Mouse (Mus musculus): Measurements from ENCODE around the gene Ptn. TPM values are rescaled to one million over a fixed set of nuclear protein-coding genes. Genes with fewer than 3 reads are reported as not detected.

The Ptn gene
- polyA plus RNA-seq (2015; fragmentation: Nextera tagmentation; extraction: Ambion mirVana) = 622 and 732 TPM in 2 replicates

GRCm38 (mm10) chr6:36809747-36810285, at the start of gene Ptn:
Ptn (minus strand) TSS chr6:36810220.
- Histone ChIP-seq H3K4me3 (peak within 1 kb of the TSS; percentile 74), H3K9ac (peak within 1 kb of the TSS; percentile 92), H3K4me1 (replicated peaks) (peaks cover 55% of the 10 kb centered on the region), H3K36me3 (peaks cover 9% of the 10 kb centered on the region), H3K9me3 (no peaks in the 10 kb centered on the region), H3K27me3 (no peaks in the 10 kb centered on the region), H3K27ac (replicated peaks) (peak within 1 kb of the TSS; percentile 92), H3K4me2 (peak within 1 kb of the TSS; percentile 65)
- ATAC-seq (ENCODE audit: low read depth) = peak; percentile 84
- under 1% methylated on average over 15 of the region's 15 CpGs for WGBS

GRCm38 (mm10) chr6:36858258-36859041, 48.4 kb upstream of the Ptn start:
- Histone ChIP-seq H3K4me1 (replicated peaks) (peaks cover 23% of the 10 kb centered on the region), H3K27me3 (no peaks in the 10 kb centered on the region), H3K4me2 (no peak overlapping the region), H3K9me3 (no peaks in the 10 kb centered on the region), H3K27ac (replicated peaks) (peak overlapping the region; percentile 71), H3K4me3 (no peak overlapping the region), H3K36me3 (no peaks in the 10 kb centered on the region), H3K9ac (no peak overlapping the region)
- ATAC-seq (ENCODE audit: low read depth) = peak; percentile 68
- 20% methylated on average over 3 of the region's 3 CpGs for WGBS

GRCm38 (mm10) chr6:36857627-36858257, 47.7 kb upstream of the Ptn start:
- H3K36me3 ChIP-seq = no peaks in the 10 kb centered on the region
- ATAC-seq (ENCODE audit: low read depth) = peak; percentile 85
- no peaks in the 10 kb centered on the region for H3K9me3 ChIP-seq
- no peak overlapping the region for H3K4me2 ChIP-seq
- peaks cover 23% of the 10 kb centered on the region for H3K4me1 ChIP-seq (replicated peaks)
- H3K9ac ChIP-seq = no peak overlapping the region
- WGBS = 12% methylated on average over 6 of the region's 6 CpGs
- H3K4me3 ChIP-seq = no peak overlapping the region
- peak overlapping the region; percentile 71 for H3K27ac ChIP-seq (replicated peaks)
- no peaks in the 10 kb centered on the region for H3K27me3 ChIP-seq

GRCm38 (mm10) chr6:36850422-36851129, 40.6 kb upstream of the Ptn start:
- Histone ChIP-seq H3K36me3 (peaks cover 8% of the 10 kb centered on the region; the same call in 1 of the 2 replicates), H3K27ac (replicated peaks) (peak overlapping the region; percentile 62), H3K9me3 (no peaks in the 10 kb centered on the region), H3K4me2 (no peak overlapping the region), H3K4me1 (replicated peaks) (peaks cover 7% of the 10 kb centered on the region), H3K27me3 (no peaks in the 10 kb centered on the region), H3K4me3 (no peak overlapping the region), H3K9ac (no peak overlapping the region)
- 49% methylated on average over 7 of the region's 7 CpGs for WGBS
- peak; percentile 96 for ATAC-seq (ENCODE audit: low read depth)

- 79% methylated on average over 1 of the region's 1 CpGs for WGBS
- Histone ChIP-seq H3K9me3 (no peaks in the 10 kb centered on the region), H3K9ac (no peak overlapping the region), H3K27ac (replicated peaks) (no peak overlapping the region), H3K4me3 (no peak overlapping the region), H3K4me1 (replicated peaks) (peaks cover 10% of the 10 kb centered on the region), H3K27me3 (no peaks in the 10 kb centered on the region), H3K4me2 (no peak overlapping the region), H3K36me3 (peaks cover 8% of the 10 kb centered on the region; the same call in 1 of the 2 replicates)
- no peak for ATAC-seq (ENCODE audit: low read depth)
Measured at GRCm38 (mm10) chr6:36845288-36845687, 35.3 kb upstream of the Ptn start.

- no peak overlapping the region for H3K4me2 ChIP-seq
- peaks cover 8% of the 10 kb centered on the region; the same call in 1 of the 2 replicates for H3K36me3 ChIP-seq
- peaks cover 7% of the 10 kb centered on the region for H3K4me1 ChIP-seq (replicated peaks)
- no peak for ATAC-seq (ENCODE audit: low read depth)
- no peaks in the 10 kb centered on the region for H3K27me3 ChIP-seq
- 70% methylated on average over 6 of the region's 6 CpGs for WGBS
- H3K27ac ChIP-seq (replicated peaks) = no peak overlapping the region
- H3K9ac ChIP-seq = no peak overlapping the region
- H3K4me3 ChIP-seq = no peak overlapping the region
- no peaks in the 10 kb centered on the region for H3K9me3 ChIP-seq
Measured at GRCm38 (mm10) chr6:36844258-36844657, 34.2 kb upstream of the Ptn start.

GRCm38 (mm10) chr6:36843031-36843488, 33.0 kb upstream of the Ptn start:
- Histone ChIP-seq H3K9me3 (no peaks in the 10 kb centered on the region), H3K27ac (replicated peaks) (no peak overlapping the region), H3K9ac (no peak overlapping the region), H3K4me2 (no peak overlapping the region), H3K27me3 (no peaks in the 10 kb centered on the region), H3K4me1 (replicated peaks) (peaks cover 7% of the 10 kb centered on the region), H3K4me3 (no peak overlapping the region), H3K36me3 (peaks cover 8% of the 10 kb centered on the region; the same call in 1 of the 2 replicates)
- WGBS = 73% methylated on average over 3 of the region's 3 CpGs
- no peak for ATAC-seq (ENCODE audit: low read depth)

- Histone ChIP-seq H3K4me1 (replicated peaks) (peaks cover 7% of the 10 kb centered on the region), H3K9me3 (no peaks in the 10 kb centered on the region), H3K27ac (replicated peaks) (0 out of 2 replicates have a peak overlapping the region, but pooled peaks have one; percentile 5), H3K27me3 (no peaks in the 10 kb centered on the region), H3K36me3 (peaks cover 8% of the 10 kb centered on the region; the same call in 1 of the 2 replicates), H3K4me3 (no peak overlapping the region), H3K9ac (no peak overlapping the region), H3K4me2 (no peak overlapping the region)
- WGBS = 76% methylated on average over 5 of the region's 5 CpGs
- no peak for ATAC-seq (ENCODE audit: low read depth)
Measured at GRCm38 (mm10) chr6:36842101-36842922, 32.3 kb upstream of the Ptn start.

GRCm38 (mm10) chr6:36841701-36842100, 31.7 kb upstream of the Ptn start:
- 79% methylated on average over 3 of the region's 3 CpGs for WGBS
- Histone ChIP-seq H3K27ac (replicated peaks) (no peak overlapping the region), H3K36me3 (peaks cover 4% of the 10 kb centered on the region; the same call in 1 of the 2 replicates), H3K4me1 (replicated peaks) (peaks cover 7% of the 10 kb centered on the region), H3K9me3 (no peaks in the 10 kb centered on the region), H3K9ac (no peak overlapping the region), H3K4me3 (no peak overlapping the region), H3K27me3 (no peaks in the 10 kb centered on the region), H3K4me2 (no peak overlapping the region)
- ATAC-seq (ENCODE audit: low read depth) = no peak

GRCm38 (mm10) chr6:36841174-36841573, 31.2 kb upstream of the Ptn start:
- H3K4me3 ChIP-seq = no peak overlapping the region
- H3K27me3 ChIP-seq = no peaks in the 10 kb centered on the region
- no peak overlapping the region for H3K4me2 ChIP-seq
- H3K36me3 ChIP-seq = no peaks in the 10 kb centered on the region
- H3K9ac ChIP-seq = no peak overlapping the region
- H3K4me1 ChIP-seq (replicated peaks) = peaks cover 7% of the 10 kb centered on the region
- no peak overlapping the region for H3K27ac ChIP-seq (replicated peaks)
- no peaks in the 10 kb centered on the region for H3K9me3 ChIP-seq
- ATAC-seq (ENCODE audit: low read depth) = no peak

- H3K27ac ChIP-seq (replicated peaks) = no peak overlapping the region
- no peaks in the 10 kb centered on the region for H3K36me3 ChIP-seq
- no peaks in the 10 kb centered on the region for H3K27me3 ChIP-seq
- H3K4me2 ChIP-seq = no peak overlapping the region
- H3K4me3 ChIP-seq = no peak overlapping the region
- peaks cover 11% of the 10 kb centered on the region for H3K4me1 ChIP-seq (replicated peaks)
- no peak overlapping the region for H3K9ac ChIP-seq
- ATAC-seq (ENCODE audit: low read depth) = no peak
- H3K9me3 ChIP-seq = no peaks in the 10 kb centered on the region
- WGBS = 96% methylated on average over 1 of the region's 1 CpGs
Measured at GRCm38 (mm10) chr6:36838747-36839146, 28.7 kb upstream of the Ptn start.

Data from neural tube, embryonic 13.5 days (tissue).